Mouse (Mus musculus): ENCODE results near the gene Otogl.

Otogl gene

GRCm38 (mm10) chr10:107906453-107906852 lies 5.5 kb downstream of the Otogl start:
- no peak for DNase-seq (ENCODE audit: low read depth in 1 of 2, low spot score in 2 of 2)

- no peak for DNase-seq (ENCODE audit: low read depth in 1 of 2, low spot score in 2 of 2)
These were observed 6.5 kb downstream of the Otogl start for GRCm38 (mm10) chr10:107905274-107906034.

- DNase-seq (ENCODE audit: low read depth in 1 of 2, low spot score in 2 of 2), result no peak
These were observed 10.0 kb downstream of the Otogl start for GRCm38 (mm10) chr10:107901958-107902357.

DNA sequence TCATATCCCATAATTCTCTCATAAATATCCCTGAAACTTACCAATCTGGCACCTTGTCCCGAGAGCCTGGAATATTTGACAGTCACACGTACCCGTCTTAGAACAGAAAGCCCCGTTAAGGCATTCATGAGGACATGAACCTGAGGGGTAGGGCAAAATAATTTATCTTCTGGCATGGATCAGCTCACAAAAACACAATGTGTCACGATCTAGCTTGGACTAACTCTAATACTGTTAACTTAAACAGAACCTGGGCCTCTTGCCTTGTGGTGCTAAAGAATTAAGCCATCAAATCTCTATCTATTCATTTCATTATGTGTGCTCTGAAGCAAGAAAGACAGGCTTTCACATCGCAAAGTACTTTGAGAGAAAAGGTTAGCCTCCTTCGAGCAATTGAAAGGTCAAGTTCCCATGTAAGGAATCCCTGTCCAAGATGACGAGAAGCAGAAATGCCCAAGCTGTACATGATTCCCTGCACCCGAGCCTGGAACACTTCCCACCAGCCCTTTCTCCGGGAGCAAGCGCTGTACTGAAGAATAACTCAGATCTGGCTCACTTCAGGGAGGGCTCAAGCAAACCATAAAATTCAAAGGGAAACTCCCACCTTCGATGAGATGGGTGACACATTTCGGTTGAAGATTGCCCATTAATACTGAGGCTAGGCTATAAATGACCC lies 10.6 kb downstream of the Otogl start:
- DNase-seq (ENCODE audit: low read depth in 1 of 2, low spot score in 2 of 2), result no peak

GRCm38 (mm10) chr10:107899946-107900345 lies 12.0 kb downstream of the Otogl start:
- DNase-seq (ENCODE audit: low read depth in 1 of 2, low spot score in 2 of 2), result no peak

- DNase-seq (ENCODE audit: low read depth in 1 of 2, low spot score in 2 of 2), result no peak
These were observed 15.8 kb downstream of the Otogl start for GRCm38 (mm10) chr10:107896158-107896557.

GRCm38 (mm10) chr10:107894663-107895581 lies 17.0 kb downstream of the Otogl start:
- no peak for DNase-seq (ENCODE audit: low read depth in 1 of 2, low spot score in 2 of 2)

- no peak for DNase-seq (ENCODE audit: low read depth in 1 of 2, low spot score in 2 of 2)
These were observed 21.5 kb downstream of the Otogl start for GRCm38 (mm10) chr10:107890400-107890799.

GRCm38 (mm10) chr10:107872542-107872941 lies 39.4 kb downstream of the Otogl start:
- no peak for DNase-seq (ENCODE audit: low read depth in 1 of 2, low spot score in 2 of 2)

GRCm38 (mm10) chr10:107872109-107872508 lies 39.8 kb downstream of the Otogl start:
- DNase-seq (ENCODE audit: low read depth in 1 of 2, low spot score in 2 of 2), result no peak

- no peak for DNase-seq (ENCODE audit: low read depth in 1 of 2, low spot score in 2 of 2)
These were observed 41.4 kb downstream of the Otogl start for GRCm38 (mm10) chr10:107870540-107870939.

GRCm38 (mm10) chr10:107868904-107869303 lies 43.0 kb downstream of the Otogl start:
- no peak for DNase-seq (ENCODE audit: low read depth in 1 of 2, low spot score in 2 of 2)

DNA sequence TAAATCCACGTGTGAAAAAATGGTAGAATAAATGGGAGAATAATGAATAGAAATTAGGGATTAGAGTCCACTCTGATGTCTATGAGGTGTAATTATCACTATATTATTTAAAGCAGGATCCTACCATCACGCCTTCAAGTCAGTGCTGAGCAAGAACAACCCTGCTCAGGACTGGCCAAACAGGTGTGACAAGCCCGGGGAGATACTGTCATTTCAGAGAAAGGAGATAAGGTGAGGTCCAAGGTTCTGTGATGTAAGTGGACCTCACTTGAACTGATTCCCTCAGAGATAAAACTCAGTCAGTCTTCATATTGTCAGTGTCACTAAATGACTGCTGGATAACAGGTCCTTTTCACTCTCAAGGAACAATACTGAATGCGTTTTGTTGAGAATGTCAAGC lies 44.5 kb downstream of the Otogl start:
- DNase-seq (ENCODE audit: low read depth in 1 of 2, low spot score in 2 of 2), result no peak

GRCm38 (mm10) chr10:107860235-107860917 lies 51.6 kb downstream of the Otogl start:
- DNase-seq (ENCODE audit: low read depth in 1 of 2, low spot score in 2 of 2), result no peak

GRCm38 (mm10) chr10:107859220-107859619 lies 52.7 kb downstream of the Otogl start:
- DNase-seq (ENCODE audit: low read depth in 1 of 2, low spot score in 2 of 2), result no peak

GRCm38 (mm10) chr10:107858684-107859083 lies 53.2 kb downstream of the Otogl start:
- DNase-seq (ENCODE audit: low read depth in 1 of 2, low spot score in 2 of 2), result no peak

DNA sequence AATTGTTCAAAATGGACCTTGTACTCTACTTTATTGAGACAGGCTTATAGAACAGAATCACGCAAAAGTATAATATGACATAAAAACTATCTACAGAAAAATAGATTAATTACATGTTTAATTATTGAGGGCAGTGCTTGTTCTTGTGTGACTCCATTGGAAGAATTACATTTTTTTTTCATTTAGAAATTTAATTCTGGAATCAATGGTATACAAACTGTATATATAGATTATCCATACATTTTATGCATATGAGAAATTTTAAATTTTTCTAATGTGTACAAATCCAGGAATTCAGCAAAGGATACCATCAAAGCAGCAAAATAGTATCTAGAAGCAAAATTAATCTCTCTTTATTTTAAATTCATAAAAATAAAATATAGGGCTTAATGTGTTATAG lies 67.0 kb downstream of the Otogl start:
- DNase-seq (ENCODE audit: low read depth in 1 of 2, low spot score in 2 of 2), result no peak

DNA sequence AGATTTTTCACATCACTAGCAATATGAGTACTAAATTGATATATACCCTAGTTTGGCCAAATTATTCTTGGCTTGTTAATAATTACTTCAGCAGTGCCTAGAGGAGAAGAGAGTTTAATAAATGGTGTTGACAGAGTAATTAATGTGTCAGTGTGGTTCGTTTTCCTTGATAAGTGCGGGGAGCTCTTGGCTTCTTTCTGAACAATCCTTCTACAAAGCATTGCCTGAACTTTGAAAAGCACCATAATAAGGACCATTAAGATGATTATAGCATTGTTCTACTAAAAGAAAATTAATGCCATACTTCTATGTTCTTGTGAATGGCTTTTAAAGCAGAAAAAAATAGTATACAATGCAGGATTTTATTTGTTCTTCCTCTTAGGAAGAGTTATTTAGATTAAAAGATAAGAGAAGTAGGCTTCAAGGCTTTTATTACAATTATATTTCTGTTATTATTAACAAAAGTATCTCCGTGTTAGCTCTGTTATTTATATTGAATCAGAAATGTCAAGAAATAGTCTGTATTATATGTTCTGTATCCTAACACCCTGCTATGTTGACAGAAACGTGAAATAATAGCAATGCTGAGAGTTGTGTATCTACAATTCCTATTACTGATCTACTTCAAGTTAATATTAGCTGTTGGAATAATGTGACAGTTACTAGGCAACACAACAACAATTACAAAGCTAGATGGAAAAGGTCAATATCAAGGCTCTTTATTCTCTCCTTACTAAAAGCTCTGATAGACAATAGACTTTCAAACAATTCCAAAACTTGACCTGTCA lies 77.3 kb downstream of the Otogl start:
- DNase-seq (ENCODE audit: low read depth in 1 of 2, low spot score in 2 of 2), result no peak

- no peak for DNase-seq (ENCODE audit: low read depth in 1 of 2, low spot score in 2 of 2)
These were observed 82.8 kb downstream of the Otogl start for GRCm38 (mm10) chr10:107829151-107829550.

DNA sequence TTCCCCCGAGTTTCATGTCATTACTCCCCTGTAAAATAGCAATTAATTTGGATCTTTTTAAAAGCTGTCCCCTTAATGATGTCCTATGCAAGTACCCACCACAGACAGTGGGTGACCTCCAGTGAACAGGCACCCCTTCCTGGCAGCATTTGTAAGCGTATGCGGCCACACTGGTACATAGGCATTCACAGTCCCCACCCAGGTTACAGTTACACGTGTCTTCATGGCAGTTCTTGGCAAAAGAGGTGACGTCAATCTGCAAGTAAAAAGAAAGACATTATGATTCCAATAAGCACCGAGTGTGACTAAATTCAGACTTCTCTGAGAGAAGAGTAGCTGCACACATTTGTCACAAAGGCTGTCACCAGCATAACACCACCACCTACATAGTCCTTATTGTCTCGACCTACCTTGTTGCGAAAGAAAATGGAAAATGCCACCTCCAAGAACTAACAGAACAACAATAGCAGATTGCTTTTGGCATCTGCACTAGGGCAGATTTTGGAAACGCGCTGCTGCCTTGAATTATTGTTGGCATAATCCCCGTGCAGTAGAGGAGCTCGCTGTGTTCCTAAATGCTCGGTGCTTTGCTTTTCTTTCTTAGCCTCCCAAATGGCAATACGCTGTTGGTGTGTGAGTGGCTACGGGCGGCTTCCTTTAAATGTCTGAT lies 98.0 kb downstream of the Otogl start:
- DNase-seq (ENCODE audit: low read depth in 1 of 2, low spot score in 2 of 2), result no peak

All from monocyte, adult 2 months (primary cell).